Mouse (Mus musculus) adrenal gland, adult 2 months (tissue): Measurements from ENCODE around the gene Tchp. TPM values are rescaled to one million over a fixed set of nuclear protein-coding genes. Genes with fewer than 3 reads are reported as not detected.

Source experiments
- microRNA-seq, 2 experiments: library from miRNA; unstranded; fragments of <30 nt; microRNA quantifications; one replicate each; pipeline ENCODE4 v1.2.0; 2021
- polyA plus RNA-seq: library from polyadenylated mRNA; depleted of rRNA; stranded (reverse); fragments of >200 nt; gene quantifications from 2 replicates; pipeline ENCODE4 v1.2.3, GENCODE M21; 2012; rRNA removed
- total RNA-seq, 2 experiments: library from RNA; stranded (reverse); gene quantifications; 2 replicates each; pipeline ENCODE4 v1.2.3; 2021

The Tchp gene
- total and polyA plus RNA-seq, 3 experiments = 5.5 to 14.2 (median 7.6) TPM

Small RNA genes within 50 kb of the gene (microRNA-seq; reads per million reads assigned to microRNA genes)
- 0 reads per million in 2 experiments for gene Mir7028

Other genes starting within 250 kb of the Tchp start
- 10 to 100 TPM; 32.9 to 84.3 TPM for gene Fam222a, start 139.7 kb upstream of the Tchp start, total RNA-seq
- gene Fam222a, start 139.7 kb upstream of the Tchp start, polyA plus RNA-seq = 68.3 and 72.0 TPM in 2 replicates
- gene Trpv4, start 49.3 kb upstream of the Tchp start, total RNA-seq = 1 to 10 TPM; 2.5 to 3.1 TPM
- gene Trpv4, start 49.3 kb upstream of the Tchp start, polyA plus RNA-seq = 4.5 and 5.4 TPM in 2 replicates
- 10 to 100 TPM; 48.5 to 64.7 TPM for gene Gltp, start 16.8 kb upstream of the Tchp start, total RNA-seq
- gene Gltp, start 16.8 kb upstream of the Tchp start, polyA plus RNA-seq = 135 and 167 TPM in 2 replicates
- 10 to 100 TPM; 78.4 to 92.4 TPM for gene Ankrd13a, start 66.9 kb downstream of the Tchp start, total RNA-seq
- gene Ankrd13a, start 66.9 kb downstream of the Tchp start, polyA plus RNA-seq = 51.1 and 51.8 TPM in 2 replicates
- 10 to 100 TPM; 35.5 to 40.9 TPM for gene Git2, start 67.8 kb downstream of the Tchp start, total RNA-seq
- gene Git2, start 67.8 kb downstream of the Tchp start, polyA plus RNA-seq = 37.7 and 40.5 TPM in 2 replicates
- 10 to 100 TPM; 23.1 to 36.6 TPM for gene 1500011B03Rik, start 115.7 kb downstream of the Tchp start, total RNA-seq
- gene 1500011B03Rik, start 115.7 kb downstream of the Tchp start, polyA plus RNA-seq = 29.7 and 30.6 TPM in 2 replicates
- not detected for gene 4930519G04Rik, start 145.9 kb downstream of the Tchp start, total RNA-seq
- not detected in 2 replicates for gene 4930519G04Rik, start 145.9 kb downstream of the Tchp start, polyA plus RNA-seq
- not detected for gene Gm9936, start 150.9 kb downstream of the Tchp start, total RNA-seq
- gene Gm9936, start 150.9 kb downstream of the Tchp start, polyA plus RNA-seq = not detected in 2 replicates
- gene Oasl2, start 189.2 kb downstream of the Tchp start, total RNA-seq = 10 to 100 TPM; 11.6 to 12.2 TPM
- gene Oasl2, start 189.2 kb downstream of the Tchp start, polyA plus RNA-seq = 7.6 and 7.7 TPM in 2 replicates
- gene Oasl1, start 215.5 kb downstream of the Tchp start, total RNA-seq = 1 to 10 TPM in 1 of 2 experiments, under 1 TPM in 1; 0.98 to 1.3 TPM
- 5.0 and 7.4 TPM in 2 replicates for gene Oasl1, start 215.5 kb downstream of the Tchp start, polyA plus RNA-seq
- 10 to 100 TPM; 36.2 to 55.3 TPM for gene 2210016L21Rik, start 234.4 kb downstream of the Tchp start, total RNA-seq
- gene 2210016L21Rik, start 234.4 kb downstream of the Tchp start, polyA plus RNA-seq = 24.5 and 28.1 TPM in 2 replicates